Mouse (Mus musculus) hindbrain, embryonic 14.5 days (tissue): ENCODE results near the gene Usp17la. TPM values are rescaled to one million over a fixed set of nuclear protein-coding genes. Genes with fewer than 3 reads are reported as not detected.

ENCODE experiments used
- polyA plus RNA-seq: library from polyadenylated mRNA; unstranded; fragments of >200 nt; fragmentation: Nextera tagmentation; extraction: Ambion mirVana; gene quantifications from 2 replicates; pipeline ENCODE4 v1.2.1, GENCODE M21; 2014

Usp17la gene
- polyA plus RNA-seq, 1 experiment from 2014 or later, result not detected

Other genes starting within 250 kb of the Usp17la start
- 0.04 TPM in 1 of 2 replicates, not detected in the other for gene Olfr656, start 243.1 kb upstream of the Usp17la start, polyA plus RNA-seq
- not detected in 2 replicates for gene Olfr657, start 232.2 kb upstream of the Usp17la start, polyA plus RNA-seq
- 0.12 and 0.27 TPM in 2 replicates for gene Olfr658, start 209.7 kb upstream of the Usp17la start, polyA plus RNA-seq
- not detected in 2 replicates for gene Olfr659, start 190.3 kb upstream of the Usp17la start, polyA plus RNA-seq
- not detected in 2 replicates for gene Olfr661, start 170.5 kb upstream of the Usp17la start, polyA plus RNA-seq
- gene Usp17le, start 79.5 kb upstream of the Usp17la start, polyA plus RNA-seq, result not detected in 2 replicates
- gene Usp17lb, start 14.4 kb upstream of the Usp17la start, polyA plus RNA-seq, result not detected in 2 replicates
- gene Olfr665, start 21.0 kb downstream of the Usp17la start, polyA plus RNA-seq, result not detected in 2 replicates
- gene Olfr666, start 38.9 kb downstream of the Usp17la start, polyA plus RNA-seq, result not detected in 2 replicates
- gene Olfr667, start 64.5 kb downstream of the Usp17la start, polyA plus RNA-seq, result not detected in 2 replicates
- not detected in 2 replicates for gene Olfr668, start 71.0 kb downstream of the Usp17la start, polyA plus RNA-seq
- gene Olfr669, start 77.2 kb downstream of the Usp17la start, polyA plus RNA-seq, result not detected in 2 replicates
- gene Olfr670, start 105.6 kb downstream of the Usp17la start, polyA plus RNA-seq, result not detected in 2 replicates
- not detected in 2 replicates for gene Olfr671, start 122.1 kb downstream of the Usp17la start, polyA plus RNA-seq
- gene Olfr672, start 145.0 kb downstream of the Usp17la start, polyA plus RNA-seq, result not detected in 2 replicates
- gene Olfr675, start 171.5 kb downstream of the Usp17la start, polyA plus RNA-seq, result not detected in 2 replicates
- not detected in 2 replicates for gene Olfr676, start 175.7 kb downstream of the Usp17la start, polyA plus RNA-seq
- gene Olfr677, start 194.4 kb downstream of the Usp17la start, polyA plus RNA-seq, result not detected in 2 replicates
- not detected in 2 replicates for gene Olfr678, start 207.5 kb downstream of the Usp17la start, polyA plus RNA-seq
- not detected in 2 replicates for gene Olfr679, start 224.2 kb downstream of the Usp17la start, polyA plus RNA-seq
- gene Olfr680-ps1, start 235.8 kb downstream of the Usp17la start, polyA plus RNA-seq, result not detected in 2 replicates